Mouse (Mus musculus) intestine, embryonic 15.5 days (tissue): Measurements from ENCODE around the gene Ifi209. TPM values are rescaled to one million over a fixed set of nuclear protein-coding genes. Genes with fewer than 3 reads are reported as not detected.
"Not testable (repeated sequence)": the region's sequence is repeated elsewhere in the genome, so short reads cannot be mapped to it uniquely, and the experiment has no call there.

Experiments
- ATAC-seq: fragments of 200-750 bp; cut with Nextera tagmentation; 2 replicates; pipeline ENCODE4 v1.8.0; 2017; ENCODE audit warnings: moderate TSS enrichment, moderate library complexity
- H3K27ac ChIP-seq: fragments of 300-500 bp; sonication (generic); 2 replicates; pipeline ENCODE4 v1.5.1; 2015; ENCODE audit warnings: mild to moderate bottlenecking, inconsistent platforms
- H3K27me3 ChIP-seq: fragments of 300-500 bp; sonication (generic); replicated peaks from 2 replicates; pipeline ENCODE4 v1.6.1; 2015; ENCODE audit warnings: inconsistent platforms
- H3K36me3 ChIP-seq: fragments of 300-500 bp; sonication (generic); 2 replicates; pipeline ENCODE4 v1.6.1; 2015; ENCODE audit warnings: inconsistent platforms
- H3K4me1 ChIP-seq: fragments of 300-500 bp; sonication (generic); replicated peaks from 2 replicates; pipeline ENCODE4 v1.6.1; 2015; ENCODE audit warnings: inconsistent platforms
- H3K4me2 ChIP-seq: fragments of 300-500 bp; sonication (generic); replicated peaks from 2 replicates; pipeline ENCODE4 v1.6.1; 2015; ENCODE audit warnings: mild to moderate bottlenecking, inconsistent platforms
- H3K4me3 ChIP-seq: fragments of 300-500 bp; sonication (generic); replicated peaks from 2 replicates; pipeline ENCODE4 v1.5.1; 2015; ENCODE audit warnings: inconsistent platforms
- H3K9ac ChIP-seq: fragments of 300-500 bp; sonication (generic); 2 replicates; pipeline ENCODE4 v1.6.1; 2015; ENCODE audit warnings: inconsistent platforms
- H3K9me3 ChIP-seq: fragments of 300-500 bp; sonication (generic); 2 replicates; pipeline ENCODE4 v1.6.1; 2016; ENCODE audit warnings: inconsistent platforms
- WGBS: fragments of 180-500 bp; shearing (Covaris S2); methylation state at CpG from one replicate; pipeline ENCODE4 v1.1.7; 2015; 5-methylcytosine and 5-hydroxymethylcytosine counted together
- polyA plus RNA-seq: library from polyadenylated mRNA; unstranded; fragments of >200 nt; fragmentation: Nextera tagmentation; extraction: Ambion mirVana; gene quantifications from 2 replicates; pipeline ENCODE4 v1.2.1, GENCODE M21; 2015

Ifi209 gene
- 0.39 and 0.52 TPM in 2 replicates for polyA plus RNA-seq

- 83% methylated on average over 2 of the region's 2 CpGs for WGBS
- H3K36me3 ChIP-seq, H3K27me3 ChIP-seq, H3K9me3 ChIP-seq, H3K9ac ChIP-seq, H3K4me3 ChIP-seq, ATAC-seq, H3K27ac ChIP-seq, H3K4me1 ChIP-seq, H3K4me2 ChIP-seq: not testable (repeated sequence)
Measured at GRCm38 (mm10) chr1:173630622-173631021, at the start of gene Ifi209. TSS of gene Ifi209 (plus strand) at chr1:173630917.

DNA sequence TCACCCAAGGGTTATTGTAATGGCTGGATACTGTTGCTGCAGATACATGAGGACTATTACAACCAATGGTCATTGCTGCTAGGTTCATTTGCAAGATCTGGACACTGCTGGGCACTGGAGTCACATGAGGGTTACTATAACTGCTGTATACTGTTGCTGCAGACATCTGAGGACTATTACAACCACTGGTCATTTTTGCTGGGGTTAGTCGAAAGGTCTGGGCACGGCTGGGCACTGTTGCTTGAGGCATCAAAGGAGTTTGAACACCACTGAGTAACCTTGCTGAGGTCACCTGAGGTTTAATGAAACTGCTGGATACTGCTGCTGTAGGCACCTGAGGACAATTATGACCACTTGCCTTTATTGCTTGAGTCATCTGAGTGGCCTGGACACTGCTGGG lies 41.0 kb upstream of the Ifi209 start:
- 87% methylated on average over 2 of the region's 2 CpGs for WGBS

DNA sequence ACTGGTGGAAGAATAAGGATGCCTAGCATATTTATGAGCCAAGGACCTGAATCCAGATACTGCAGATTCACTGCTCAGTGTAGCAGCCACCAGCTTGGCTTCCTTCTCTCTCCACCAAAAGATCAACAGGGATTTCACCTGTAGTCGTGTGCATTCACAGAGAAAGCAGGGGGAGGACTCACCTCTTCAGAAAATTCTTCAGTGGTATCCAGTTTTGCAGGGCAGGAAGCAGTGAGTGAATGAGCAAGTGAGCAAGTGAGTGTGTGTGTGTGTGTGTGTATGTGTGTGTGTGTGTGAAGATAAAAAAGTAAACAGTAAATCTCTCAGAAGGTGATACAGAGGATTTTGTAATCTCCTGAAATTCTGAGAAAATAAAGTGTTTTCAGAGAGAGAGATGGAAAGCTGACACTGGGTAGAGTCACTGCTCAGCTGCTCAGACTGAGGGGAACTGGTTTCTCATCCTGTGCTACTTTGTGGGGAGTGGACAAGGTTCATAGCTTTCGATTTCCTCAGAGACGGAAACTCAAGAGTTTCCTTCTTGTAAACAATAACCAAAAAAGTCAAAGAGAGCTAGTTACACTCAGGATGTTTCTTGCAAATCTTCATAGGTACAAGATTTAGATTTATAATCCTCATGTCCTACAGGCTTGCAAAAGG lies 31.8 kb upstream of the Ifi209 start, which contains the start of gene Ifi213:
TSS of gene Ifi213 (minus strand) at position 437 of the 657 bp plus-strand sequence.
- H3K4me1 ChIP-seq, H3K4me2 ChIP-seq, H3K9me3 ChIP-seq, H3K9ac ChIP-seq, H3K36me3 ChIP-seq, H3K27ac ChIP-seq, ATAC-seq, H3K27me3 ChIP-seq, H3K4me3 ChIP-seq: not testable (repeated sequence)
- 49% methylated on average over 3 of the region's 3 CpGs for WGBS

More for the DNA sequence above, 41.0 kb upstream of the Ifi209 start:
- not testable (repeated sequence) for H3K4me3 ChIP-seq, H3K36me3 ChIP-seq, H3K27me3 ChIP-seq, ATAC-seq, H3K9ac ChIP-seq, H3K9me3 ChIP-seq, H3K27ac ChIP-seq, H3K4me2 ChIP-seq, H3K4me1 ChIP-seq

DNA sequence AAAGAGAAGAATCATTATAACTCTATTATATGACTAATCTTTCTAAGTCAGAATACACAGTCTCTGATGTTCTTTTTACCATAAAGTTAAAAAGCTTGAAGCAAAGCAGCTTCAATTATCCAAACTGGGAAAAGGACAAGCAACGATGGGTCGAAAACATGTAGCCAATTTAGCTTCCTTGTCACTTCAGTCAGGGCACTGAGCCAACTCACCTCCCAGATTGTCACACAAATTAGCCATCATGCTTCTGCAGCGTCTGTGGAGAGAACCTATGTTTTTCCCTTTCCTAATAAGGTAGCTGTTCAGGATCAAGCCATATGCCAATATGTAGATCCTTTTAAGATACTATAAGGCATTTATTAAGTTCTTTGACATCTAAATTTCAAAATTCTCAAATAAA lies 20.4 kb upstream of the Ifi209 start:
- H3K27me3 ChIP-seq, H3K9ac ChIP-seq, H3K36me3 ChIP-seq, H3K27ac ChIP-seq, H3K4me3 ChIP-seq, H3K4me1 ChIP-seq, H3K9me3 ChIP-seq, ATAC-seq, H3K4me2 ChIP-seq: not testable (repeated sequence)
- WGBS = 80% methylated on average over 3 of the region's 3 CpGs

GRCm38 (mm10) chr1:173622216-173622615 lies 8.5 kb upstream of the Ifi209 start:
- H3K4me1 ChIP-seq, H3K27me3 ChIP-seq, H3K9ac ChIP-seq, H3K27ac ChIP-seq, H3K9me3 ChIP-seq, H3K4me2 ChIP-seq, H3K4me3 ChIP-seq, ATAC-seq, H3K36me3 ChIP-seq: not testable (repeated sequence)
- 89% methylated on average over 2 of the region's 2 CpGs for WGBS

- no peak for ATAC-seq
- H3K9me3 ChIP-seq = no peaks in the 10 kb centered on the region
- H3K4me2 ChIP-seq = no peak overlapping the region
- no peaks in the 10 kb centered on the region for H3K27me3 ChIP-seq
- no peaks in the 10 kb centered on the region for H3K4me1 ChIP-seq
- no peak overlapping the region for H3K9ac ChIP-seq
- H3K36me3 ChIP-seq = no peaks in the 10 kb centered on the region
- 80% methylated on average over 2 of the region's 2 CpGs for WGBS
- H3K27ac ChIP-seq = no peak overlapping the region
- H3K4me3 ChIP-seq = no peak overlapping the region
Measured at GRCm38 (mm10) chr1:173624052-173624451, 6.7 kb upstream of the Ifi209 start.

- no peaks in the 10 kb centered on the region for H3K9me3 ChIP-seq
- no peaks in the 10 kb centered on the region for H3K36me3 ChIP-seq
- ATAC-seq = no peak
- H3K4me1 ChIP-seq = no peaks in the 10 kb centered on the region
- H3K4me2 ChIP-seq = no peak overlapping the region
- H3K4me3 ChIP-seq = no peak overlapping the region
- WGBS = 71% methylated on average over 2 of the region's 2 CpGs
- H3K27me3 ChIP-seq = no peaks in the 10 kb centered on the region
- no peak overlapping the region for H3K9ac ChIP-seq
- no peak overlapping the region for H3K27ac ChIP-seq
Measured at GRCm38 (mm10) chr1:173626686-173627085, 4.0 kb upstream of the Ifi209 start.

GRCm38 (mm10) chr1:173633969-173634645 lies 3.4 kb downstream of the Ifi209 start:
- Histone ChIP-seq H3K9ac (no peak overlapping the region), H3K4me1 (no peaks in the 10 kb centered on the region), H3K27ac (no peak overlapping the region), H3K9me3 (no peaks in the 10 kb centered on the region), H3K4me3 (no peak overlapping the region), H3K36me3 (no peaks in the 10 kb centered on the region), H3K27me3 (no peaks in the 10 kb centered on the region), H3K4me2 (no peak overlapping the region)
- ATAC-seq = no peak
- 90% methylated on average over 5 of the region's 5 CpGs for WGBS

GRCm38 (mm10) chr1:173645393-173645792 lies 14.7 kb downstream of the Ifi209 start:
- H3K9ac ChIP-seq = no peak overlapping the region
- H3K4me2 ChIP-seq = no peak overlapping the region
- H3K27me3 ChIP-seq = no peaks in the 10 kb centered on the region
- no peak overlapping the region for H3K4me3 ChIP-seq
- H3K9me3 ChIP-seq = no peaks in the 10 kb centered on the region
- no peaks in the 10 kb centered on the region for H3K36me3 ChIP-seq
- no peak overlapping the region for H3K27ac ChIP-seq
- 83% methylated on average over 2 of the region's 2 CpGs for WGBS
- no peak for ATAC-seq
- no peaks in the 10 kb centered on the region for H3K4me1 ChIP-seq

- 75% methylated on average over 4 of the region's 4 CpGs for WGBS
- ATAC-seq = no peak
- H3K4me2 ChIP-seq = no peak overlapping the region
- no peak overlapping the region for H3K4me3 ChIP-seq
- no peak overlapping the region for H3K27ac ChIP-seq
- no peaks in the 10 kb centered on the region for H3K9me3 ChIP-seq
- no peaks in the 10 kb centered on the region for H3K27me3 ChIP-seq
- H3K36me3 ChIP-seq = no peaks in the 10 kb centered on the region
- no peak overlapping the region for H3K9ac ChIP-seq
- H3K4me1 ChIP-seq = no peaks in the 10 kb centered on the region
Measured at GRCm38 (mm10) chr1:173657973-173658372, 27.3 kb downstream of the Ifi209 start.

DNA sequence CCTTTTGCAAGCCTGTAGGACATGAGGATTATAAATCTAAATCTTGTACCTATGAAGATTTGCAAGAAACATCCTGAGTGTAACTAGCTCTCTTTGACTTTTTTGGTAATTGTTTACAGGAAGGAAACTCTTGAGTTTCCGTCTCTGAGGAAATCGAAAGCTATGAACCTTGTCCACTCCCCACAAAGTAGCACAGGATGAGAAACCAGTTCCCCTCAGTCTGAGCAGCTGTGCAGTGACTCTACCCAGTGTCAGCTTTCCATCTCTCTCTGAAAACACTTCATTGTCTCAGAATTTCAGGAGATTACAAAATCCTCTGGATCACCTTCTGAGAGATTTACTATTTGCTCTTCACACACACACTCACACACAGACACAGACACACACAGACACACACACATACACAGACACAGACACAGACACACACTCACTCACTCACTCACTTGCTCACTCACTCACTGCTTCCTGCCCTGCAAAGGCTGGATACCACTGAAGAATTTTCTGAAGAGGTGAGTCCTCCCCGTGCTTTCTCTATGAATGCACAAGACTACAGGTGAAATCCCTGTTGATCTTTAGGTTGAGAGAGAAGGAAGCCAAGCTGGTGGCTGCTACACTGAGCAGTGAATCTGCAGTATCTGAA lies 42.9 kb downstream of the Ifi209 start, which contains the start of gene Ifi208:
TSS of gene Ifi208 (plus strand) at position 218 of the 640 bp plus-strand sequence.
- ATAC-seq, H3K4me3 ChIP-seq, H3K27me3 ChIP-seq, H3K9ac ChIP-seq, H3K4me1 ChIP-seq, H3K27ac ChIP-seq, H3K4me2 ChIP-seq, H3K9me3 ChIP-seq, H3K36me3 ChIP-seq: not testable (repeated sequence)
- 34% methylated on average over 3 of the region's 3 CpGs for WGBS

DNA sequence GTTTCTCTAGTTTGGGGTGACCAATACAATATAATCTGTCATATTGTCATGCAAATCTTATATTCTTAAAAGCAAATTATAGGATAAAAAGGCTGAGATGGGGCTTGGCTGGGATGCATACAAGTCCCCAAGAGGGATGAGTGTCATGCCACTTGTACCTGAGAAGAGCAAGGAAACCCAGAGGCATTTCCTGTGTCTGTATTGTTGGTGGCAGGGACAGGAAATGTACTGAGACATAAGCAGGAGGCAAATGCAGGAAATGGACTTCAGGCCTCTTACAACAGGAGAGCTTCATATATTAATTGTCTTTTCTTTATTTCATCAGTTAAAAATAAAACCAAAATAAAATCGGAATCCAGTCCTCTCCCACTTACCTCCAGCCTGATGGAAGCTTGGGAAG lies 47.9 kb downstream of the Ifi209 start:
- H3K4me2 ChIP-seq, H3K9me3 ChIP-seq, ATAC-seq, H3K36me3 ChIP-seq, H3K27ac ChIP-seq, H3K27me3 ChIP-seq, H3K4me3 ChIP-seq, H3K9ac ChIP-seq, H3K4me1 ChIP-seq: not testable (repeated sequence)
- WGBS = 78% methylated on average over 1 of the region's 1 CpGs
